Mouse (Mus musculus): Measurements from ENCODE around the gene Rbfox2. TPM values are rescaled to one million over a fixed set of nuclear protein-coding genes. Genes with fewer than 3 reads are reported as not detected.

The Rbfox2 gene
- 100 to 1,000 TPM; 217 to 276 TPM for total RNA-seq (2021)

GRCm38 (mm10) chr15:77306547-77307261, at the start of gene Rbfox2:
Gene Rbfox2, minus strand, starts transcription at chr15:77307004.
- DNase-seq (ENCODE audit: low spot score in 2 of 2) = peak; percentile 88 to 89
- intact Hi-C loops (cut with DNase I) = loop anchor here (2.0 to 5.0 kb wide), 2 partner anchors 49 to 60 kb away; no protein-coding TSS in a partner anchor

GRCm38 (mm10) chr15:77356248-77356810, 49.5 kb upstream of the Rbfox2 start:
- intact Hi-C loops (cut with DNase I) = loop anchor here (5.0 kb wide), 1 partner anchor 384 kb away; no protein-coding TSS in a partner anchor
- peak; percentile 65 to 74 for DNase-seq (ENCODE audit: low spot score in 2 of 2)

- intact Hi-C loops (cut with DNase I) = loop anchor here (5.0 kb wide), 1 partner anchor 383 kb away; no protein-coding TSS in a partner anchor
- DNase-seq (ENCODE audit: low spot score in 2 of 2) = no peak
These were observed 48.2 kb upstream of the Rbfox2 start for GRCm38 (mm10) chr15:77354848-77355551.

GRCm38 (mm10) chr15:77354496-77354847, 47.7 kb upstream of the Rbfox2 start:
- intact Hi-C loops (cut with DNase I) = no loop called here
- DNase-seq (ENCODE audit: low spot score in 2 of 2) = no peak

GRCm38 (mm10) chr15:77353764-77354163, 47.0 kb upstream of the Rbfox2 start:
- intact Hi-C loops (cut with DNase I) = no loop called here
- DNase-seq (ENCODE audit: low spot score in 2 of 2) = no peak

GRCm38 (mm10) chr15:77352863-77353262, 46.1 kb upstream of the Rbfox2 start:
- DNase-seq (ENCODE audit: low spot score in 2 of 2) = no peak
- intact Hi-C loops (cut with DNase I) = no loop called here

GRCm38 (mm10) chr15:77350117-77350516, 43.3 kb upstream of the Rbfox2 start:
- intact Hi-C loops (cut with DNase I) = no loop called here
- no peak for DNase-seq (ENCODE audit: low spot score in 2 of 2)

GRCm38 (mm10) chr15:77348146-77348545, 41.3 kb upstream of the Rbfox2 start:
- intact Hi-C loops (cut with DNase I) = no loop called here
- DNase-seq (ENCODE audit: low spot score in 2 of 2) = no peak

GRCm38 (mm10) chr15:77344127-77345125, 37.6 kb upstream of the Rbfox2 start:
- intact Hi-C loops (cut with DNase I) = no loop called here
- no peak for DNase-seq (ENCODE audit: low spot score in 2 of 2)

GRCm38 (mm10) chr15:77343527-77344091, 36.8 kb upstream of the Rbfox2 start:
- DNase-seq (ENCODE audit: low spot score in 2 of 2) = peak; percentile 56 to 64
- intact Hi-C loops (cut with DNase I) = no loop called here

- DNase-seq (ENCODE audit: low spot score in 2 of 2) = no peak
- intact Hi-C loops (cut with DNase I) = no loop called here
These were observed 36.2 kb upstream of the Rbfox2 start for GRCm38 (mm10) chr15:77342962-77343526.

GRCm38 (mm10) chr15:77342005-77342404, 35.2 kb upstream of the Rbfox2 start:
- intact Hi-C loops (cut with DNase I) = no loop called here
- DNase-seq (ENCODE audit: low spot score in 2 of 2) = no peak

- no peak for DNase-seq (ENCODE audit: low spot score in 2 of 2)
- intact Hi-C loops (cut with DNase I) = no loop called here
These were observed 33.8 kb upstream of the Rbfox2 start for GRCm38 (mm10) chr15:77340581-77340980.

- intact Hi-C loops (cut with DNase I) = no loop called here
- no peak for DNase-seq (ENCODE audit: low spot score in 2 of 2)
These were observed 32.2 kb upstream of the Rbfox2 start for GRCm38 (mm10) chr15:77338924-77339429.

GRCm38 (mm10) chr15:77338451-77338850, 31.6 kb upstream of the Rbfox2 start:
- intact Hi-C loops (cut with DNase I) = no loop called here
- DNase-seq (ENCODE audit: low spot score in 2 of 2) = no peak

GRCm38 (mm10) chr15:77337926-77338325, 31.1 kb upstream of the Rbfox2 start:
- no peak for DNase-seq (ENCODE audit: low spot score in 2 of 2)
- intact Hi-C loops (cut with DNase I) = loop anchor here (2.0 kb wide), 1 partner anchor 113 kb away; no protein-coding TSS in a partner anchor

GRCm38 (mm10) chr15:77336968-77337341, 30.2 kb upstream of the Rbfox2 start:
- DNase-seq (ENCODE audit: low spot score in 2 of 2) = no peak
- intact Hi-C loops (cut with DNase I) = loop anchor here (2.0 kb wide), 1 partner anchor 112 kb away; no protein-coding TSS in a partner anchor

- DNase-seq (ENCODE audit: low spot score in 2 of 2) = peak; percentile 79 to 85
- intact Hi-C loops (cut with DNase I) = loop anchor here (2.0 kb wide), 1 partner anchor 112 kb away; no protein-coding TSS in a partner anchor
These were observed 29.6 kb upstream of the Rbfox2 start for GRCm38 (mm10) chr15:77336287-77336967.
